Mouse (Mus musculus) gastrocnemius, adult 18-20 months (tissue): Measurements from ENCODE around the gene Gm14409. TPM values are rescaled to one million over a fixed set of nuclear protein-coding genes. Genes with fewer than 3 reads are reported as not detected.
"Not testable (repeated sequence)": the region's sequence is repeated elsewhere in the genome, so short reads cannot be mapped to it uniquely, and the experiment has no call there.

Experiments used
- DNase-seq: peaks from one replicate; pipeline ENCODE4 v3.0.0; 2021; ENCODE audit warnings: low spot score
- long read RNA-seq, 2 experiments: library from polyadenylated mRNA; stranded (forward); transcript quantifications; one replicate each; pipeline ENCODE4 v2.0.0; 2021
- total RNA-seq, 2 experiments: library from RNA; stranded (reverse); gene quantifications; 2 replicates each; pipeline ENCODE4 v1.2.3; 2021

Gm14409 gene
- under 1 TPM; 0.91 to 1.00 TPM for total RNA-seq
- long read RNA-seq, experiment 1: 0 reads
- long read RNA-seq, experiment 2: 0 reads

DNA sequence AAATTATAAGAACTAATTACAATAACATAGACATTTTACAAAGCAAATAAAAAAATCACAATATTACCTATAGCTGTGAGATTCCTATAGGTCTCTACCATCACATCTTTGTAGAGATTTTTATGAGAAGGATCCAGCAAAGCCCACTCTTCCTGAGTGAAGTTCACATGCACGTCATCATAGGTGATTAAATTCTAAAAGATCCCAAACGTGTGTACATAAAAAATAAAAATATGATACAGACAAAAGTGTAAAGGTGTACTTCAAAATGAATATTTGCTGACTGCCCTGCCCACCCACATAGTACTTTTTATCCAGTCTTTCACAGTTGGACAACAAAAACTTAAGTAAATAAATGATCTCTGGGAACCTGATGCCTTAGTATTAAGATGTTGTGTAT, at the start of gene Gm14409:
TSS of gene Gm14409 (minus strand) at position 101 of the 400 bp plus-strand sequence.
- not testable (repeated sequence) for DNase-seq

DNA sequence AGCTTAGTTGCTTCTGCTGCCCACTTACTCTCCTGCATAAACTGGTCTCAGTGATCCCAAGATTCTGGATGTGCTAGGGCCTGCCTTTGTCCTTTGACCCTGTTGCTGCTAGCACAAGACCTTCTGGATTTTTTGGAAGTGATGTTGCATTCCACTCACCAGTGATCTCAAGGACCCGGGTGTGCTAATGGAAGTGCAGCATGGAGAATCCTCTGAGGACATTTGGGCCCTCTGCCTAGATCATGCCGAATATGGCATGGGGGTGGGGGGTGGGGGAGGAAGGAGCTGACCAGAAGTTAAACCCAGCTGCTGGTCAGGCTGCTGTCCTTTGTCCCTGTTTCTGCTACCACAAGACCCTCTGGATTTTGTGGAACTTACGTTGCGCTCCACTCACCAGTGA, 42.8 kb upstream of the Gm14409 start:
- not testable (repeated sequence) for DNase-seq

DNA sequence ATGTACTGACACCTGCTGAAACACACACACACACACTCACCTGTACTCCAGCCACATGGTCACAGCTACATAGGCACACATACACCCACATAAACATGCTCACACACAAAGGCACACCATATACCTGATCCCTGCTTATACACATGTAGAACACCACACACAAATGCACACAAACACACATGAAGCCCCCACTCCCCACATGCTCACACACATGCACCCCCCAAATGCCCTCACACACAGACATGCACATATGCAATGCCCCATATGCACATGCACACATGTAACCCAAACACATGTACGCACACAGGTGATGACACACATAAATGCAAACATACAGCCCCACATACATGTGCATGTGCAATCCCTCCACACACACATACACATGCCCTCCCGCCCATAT, 38.1 kb upstream of the Gm14409 start:
- DNase-seq: not testable (repeated sequence)

DNA sequence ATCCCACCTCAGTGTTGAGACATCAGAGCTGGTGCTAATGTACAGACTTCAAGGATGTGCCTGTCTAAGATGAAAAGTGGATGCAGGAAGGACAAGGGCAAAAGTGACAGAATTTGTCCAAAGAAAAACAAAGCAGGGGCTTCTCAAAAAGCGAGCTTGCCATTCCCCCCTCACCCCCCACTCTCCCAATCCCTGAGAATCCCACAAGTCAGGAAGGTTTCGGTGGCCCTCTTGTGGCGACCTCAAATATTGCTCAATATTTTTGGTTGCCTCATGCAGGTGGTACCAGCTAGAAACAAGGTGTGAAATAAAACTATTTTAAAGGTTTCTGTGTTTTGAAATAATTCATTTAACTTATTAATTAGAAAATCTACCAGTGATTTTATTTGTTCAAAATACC, 16.9 kb upstream of the Gm14409 start:
- DNase-seq: not testable (repeated sequence)

DNA sequence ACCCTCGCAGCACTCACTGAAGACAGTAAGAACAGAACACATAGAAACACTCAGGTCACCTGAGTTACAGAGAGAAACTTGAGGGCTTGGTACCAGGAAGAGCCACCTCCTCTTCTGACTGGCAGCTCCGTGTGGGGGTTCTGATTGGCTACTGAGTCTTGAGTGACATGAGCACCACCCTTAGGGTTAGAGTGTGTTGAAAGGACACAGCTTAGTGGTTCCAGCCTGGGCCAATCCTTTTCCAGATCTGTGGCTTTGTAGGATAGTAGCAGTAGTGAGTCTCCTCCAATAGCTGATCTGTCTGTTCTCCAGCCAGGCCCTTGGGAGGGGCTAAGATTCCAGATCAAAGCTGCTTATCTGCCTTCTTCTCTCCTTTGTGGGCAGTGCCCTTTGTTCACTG, 10.9 kb upstream of the Gm14409 start:
- not testable (repeated sequence) for DNase-seq

DNA sequence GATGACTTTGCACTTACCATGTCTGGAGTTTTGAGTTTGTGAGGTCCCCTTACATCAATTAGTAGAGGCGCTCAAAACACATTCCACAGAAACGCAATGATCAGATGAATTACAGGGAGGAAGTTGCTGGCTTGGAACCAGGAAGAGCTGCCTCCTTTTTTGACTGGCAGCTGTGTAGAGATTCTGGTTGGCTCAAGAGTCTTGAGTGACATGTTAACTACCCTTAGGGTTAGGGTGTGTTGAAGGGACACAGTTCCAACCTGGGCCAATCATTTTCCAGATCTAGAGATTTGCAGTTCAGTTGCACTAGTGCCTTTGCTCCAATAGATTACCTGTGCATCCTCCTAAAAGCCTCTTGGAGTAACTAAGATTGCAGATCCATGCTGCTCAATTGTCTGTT, 5.4 kb upstream of the Gm14409 start:
- not testable (repeated sequence) for DNase-seq

DNA sequence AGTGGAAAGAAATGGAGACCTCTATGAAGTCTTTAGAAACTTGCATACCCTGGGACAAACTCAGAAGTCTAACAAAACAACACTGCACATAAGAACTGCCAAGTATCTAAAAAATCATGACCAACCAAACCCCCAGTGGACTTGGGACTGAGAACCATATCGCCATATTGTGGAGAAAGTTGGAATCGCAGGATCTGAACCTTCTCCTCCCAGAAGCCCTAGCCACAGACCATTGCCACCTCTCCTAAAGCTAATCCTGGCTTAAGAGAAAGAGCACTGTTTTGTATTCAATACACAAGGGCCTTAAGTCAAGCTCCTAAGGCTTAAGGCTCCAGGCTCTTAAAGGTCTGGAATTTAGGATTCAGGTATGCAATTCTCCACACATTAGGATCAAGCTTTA, 19.4 kb downstream of the Gm14409 start:
- not testable (repeated sequence) for DNase-seq

DNA sequence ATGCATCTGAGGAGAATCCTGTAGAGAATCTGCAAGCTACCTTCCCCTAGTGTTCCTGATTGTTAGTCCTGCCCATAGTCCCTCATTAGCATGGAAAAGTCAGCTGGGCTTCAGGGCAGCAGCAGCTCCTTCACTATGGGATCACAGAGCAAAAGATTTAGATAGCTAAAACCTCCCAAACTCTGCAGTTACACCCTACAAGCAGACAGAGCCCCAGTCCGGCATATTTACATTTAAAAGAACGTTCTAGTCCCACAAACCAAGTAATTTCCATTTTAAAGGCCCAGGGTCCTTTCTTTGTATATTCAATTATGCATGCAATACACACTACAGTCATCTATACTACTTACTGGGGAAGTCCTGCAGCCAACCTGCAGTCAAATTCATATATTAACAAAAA, 36.4 kb downstream of the Gm14409 start:
- not testable (repeated sequence) for DNase-seq

Other genes with a start within 250 kb of the Gm14409 start
- 1 to 10 TPM in 1 of 2 experiments, under 1 TPM in 1; 1.00 to 1.2 TPM for gene Gm14401, start 192.7 kb downstream of the Gm14409 start, total RNA-seq
- gene Gm14410, start 60.6 kb downstream of the Gm14409 start, total RNA-seq: 10 to 100 TPM; 10.5 to 12.8 TPM
- gene Gm14412, start 57.3 kb upstream of the Gm14409 start, total RNA-seq: 1 to 10 TPM; 2.2 TPM
- 10 to 100 TPM in 1 of 2 experiments, 1 to 10 TPM in 1; 9.6 to 12.1 TPM for gene Gm14418, start 131.3 kb upstream of the Gm14409 start, total RNA-seq
- gene Zfp970, start 197.7 kb upstream of the Gm14409 start, total RNA-seq: 10 to 100 TPM; 44.4 to 44.9 TPM
- gene Gm14403, start 231.2 kb upstream of the Gm14409 start, total RNA-seq: 10 to 100 TPM; 37.9 to 40.1 TPM